Mouse (Mus musculus) kidney, postnatal 36 days (tissue): ENCODE results near the gene Coq8b.

Experiments used
- DNase-seq, 2 experiments: peaks; one replicate each; pipeline ENCODE4 v3.0.0; 2021 to 2022; ENCODE audit warnings: mixed read lengths in 2 of 2

Coq8b gene

DNA sequence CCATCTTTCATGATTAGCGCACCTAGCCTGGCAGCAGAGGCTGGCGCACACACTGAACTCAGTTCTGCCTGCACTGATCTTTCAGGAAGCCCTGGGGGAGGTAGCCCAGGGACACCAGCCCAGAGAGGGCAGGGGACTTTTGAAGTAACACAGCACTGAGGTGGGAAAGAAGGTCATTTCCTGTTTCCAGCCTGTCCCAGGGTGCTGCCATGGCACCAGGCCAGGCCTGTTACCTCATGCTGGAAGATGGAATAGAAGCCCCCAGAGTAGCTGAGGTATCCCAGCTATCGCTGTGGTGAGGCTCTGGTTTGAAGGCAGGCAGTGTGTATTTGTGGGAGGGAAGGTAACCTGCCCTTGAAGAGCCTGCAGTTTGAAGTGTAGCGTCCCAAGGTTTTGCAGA lies 42.1 kb downstream of the Coq8b start:
- no peak for DNase-seq

DNA sequence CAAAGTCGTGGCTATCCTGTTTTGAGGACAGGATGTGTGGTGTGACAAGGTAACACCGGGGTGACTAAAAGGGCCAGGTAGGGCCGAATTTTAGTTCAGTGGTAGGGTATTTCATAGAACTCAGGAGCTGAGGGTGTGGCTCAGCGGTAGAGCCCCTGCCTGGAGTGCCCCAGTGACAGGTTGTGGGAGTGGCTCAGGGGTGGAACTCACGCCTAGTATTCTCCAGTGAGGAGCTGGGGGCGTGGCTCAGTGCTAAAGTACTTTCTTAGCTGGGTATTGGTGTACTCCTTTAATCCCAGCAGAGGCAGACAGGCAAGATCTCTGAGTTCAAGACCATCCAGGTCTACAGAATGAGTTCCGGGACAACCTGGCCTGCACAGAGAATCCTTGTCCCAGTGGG lies 43.2 kb downstream of the Coq8b start:
- DNase-seq = no peak

GRCm38 (mm10) chr7:27277191-27277590 lies 44.4 kb downstream of the Coq8b start:
- peak in 1 of 2 experiments; percentile 43 for DNase-seq

DNA sequence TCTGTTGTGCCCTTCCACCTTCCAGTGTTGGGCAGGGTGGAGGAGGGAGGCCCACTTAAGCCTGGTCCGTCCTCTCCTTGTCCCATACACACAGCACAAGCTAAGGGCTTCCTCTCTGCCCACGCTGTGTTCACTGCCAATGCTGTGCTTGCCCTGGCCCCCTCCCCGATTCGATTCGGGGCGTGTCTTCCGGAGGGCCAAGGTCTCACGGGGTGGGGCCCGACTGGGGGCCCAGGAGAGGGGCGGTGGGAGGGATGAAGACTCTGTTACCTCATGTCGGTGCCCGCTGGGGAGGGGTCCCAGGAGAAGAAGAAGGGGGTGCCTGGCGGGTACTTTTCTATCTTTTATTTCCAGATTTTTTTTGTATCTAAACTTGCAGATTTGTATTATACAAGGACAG lies 48.9 kb downstream of the Coq8b start:
- no peak for DNase-seq

DNA sequence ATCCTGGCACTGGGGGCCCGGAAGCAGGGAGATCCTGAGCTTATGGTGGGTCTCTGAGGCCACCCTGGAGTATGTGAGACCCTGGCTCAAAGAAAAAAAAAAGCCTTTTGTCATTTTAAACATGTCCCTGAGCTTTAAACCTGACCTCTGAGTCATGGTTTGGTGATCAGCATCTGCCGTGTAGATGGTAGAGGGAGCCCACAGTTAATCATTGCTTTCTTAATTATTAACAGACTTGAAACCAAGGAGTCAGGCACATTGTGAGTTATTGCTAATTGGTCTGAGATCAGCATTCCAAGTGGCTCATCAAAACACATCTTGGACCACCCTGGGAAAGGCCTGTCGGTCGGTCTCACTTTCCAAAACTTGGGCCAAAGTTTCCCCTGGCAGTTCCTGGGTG lies 49.4 kb downstream of the Coq8b start:
- DNase-seq = peak in 1 of 2 experiments; percentile 46

- DNase-seq = peak in 1 of 2 experiments; percentile 55
Measured at GRCm38 (mm10) chr7:27284865-27285697, 52.3 kb downstream of the Coq8b start.

GRCm38 (mm10) chr7:27285698-27286066 lies 52.9 kb downstream of the Coq8b start:
- peak; percentile 77 to 84 for DNase-seq

- no peak for DNase-seq
Measured at GRCm38 (mm10) chr7:27288732-27289131, 55.9 kb downstream of the Coq8b start.

- DNase-seq = no peak
Measured at GRCm38 (mm10) chr7:27290555-27290954, 57.7 kb downstream of the Coq8b start.

- peak; percentile 41 to 50 for DNase-seq
Measured at GRCm38 (mm10) chr7:27291795-27292466, 59.1 kb downstream of the Coq8b start.

DNA sequence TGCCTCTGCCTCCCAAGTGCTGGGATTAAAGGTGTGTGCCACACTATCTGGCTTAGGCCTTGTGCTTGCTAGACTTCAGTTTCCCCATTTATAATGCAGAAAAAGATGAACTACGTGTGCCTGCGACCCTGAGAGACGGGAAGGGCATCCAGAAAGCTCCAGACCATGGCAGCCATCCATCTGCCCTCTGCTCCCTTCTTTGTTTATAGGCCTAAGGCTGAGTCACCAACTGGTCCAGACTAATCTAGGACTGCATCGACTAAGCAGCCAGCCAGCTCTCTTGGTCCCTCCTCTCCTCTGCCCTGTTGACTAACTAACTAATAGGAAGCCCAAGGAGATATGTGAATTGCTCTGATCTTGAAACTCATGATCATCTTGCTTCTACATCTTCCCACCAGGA lies 63.1 kb downstream of the Coq8b start:
- peak; percentile 47 to 53 for DNase-seq

- DNase-seq = no peak
Measured at GRCm38 (mm10) chr7:27296518-27296917, 63.7 kb downstream of the Coq8b start.

- DNase-seq = no peak
Measured at GRCm38 (mm10) chr7:27298033-27298610, 65.3 kb downstream of the Coq8b start.

DNA sequence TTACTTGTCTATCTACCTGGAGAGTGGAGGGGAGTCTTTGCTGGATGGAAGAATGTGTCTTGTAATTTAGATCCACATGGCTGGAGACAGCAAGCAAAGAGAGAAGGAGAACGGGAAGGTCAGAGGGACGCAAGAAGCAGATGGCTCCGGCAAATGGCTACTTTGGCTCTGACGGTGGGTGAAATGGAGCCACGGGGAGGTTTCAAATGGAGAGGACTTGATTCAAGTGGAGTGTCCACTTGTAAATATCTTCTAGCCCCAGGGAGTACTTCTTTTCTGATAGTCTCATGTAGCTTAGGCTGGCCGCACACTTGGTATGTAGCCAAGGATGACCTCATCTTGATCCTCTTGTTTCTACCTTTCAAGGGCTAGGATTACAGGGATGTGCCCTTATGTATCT lies 66.0 kb downstream of the Coq8b start:
- DNase-seq = no peak

GRCm38 (mm10) chr7:27300351-27300750 lies 67.5 kb downstream of the Coq8b start:
- DNase-seq = no peak

- no peak for DNase-seq
Measured at GRCm38 (mm10) chr7:27300801-27301200, 68.0 kb downstream of the Coq8b start.

DNA sequence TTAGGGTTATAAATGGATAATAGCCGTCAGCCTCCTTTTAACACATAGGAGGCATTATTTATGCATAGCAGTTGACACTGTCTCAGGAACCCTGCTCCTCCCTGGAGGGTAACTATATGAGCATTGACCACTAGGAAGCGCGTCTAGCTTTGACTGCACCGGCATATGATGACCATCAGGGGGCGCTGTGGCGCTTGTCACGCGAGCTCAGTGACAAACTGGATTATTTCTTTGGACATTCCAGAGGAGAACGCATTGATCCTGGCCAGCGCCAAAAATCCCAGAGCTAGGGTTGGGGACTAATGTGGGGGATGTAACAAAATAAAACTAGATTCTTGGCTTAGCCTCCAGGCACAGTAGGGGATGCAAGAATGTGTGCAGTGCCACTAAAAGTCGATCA lies 69.3 kb downstream of the Coq8b start:
- DNase-seq = peak; percentile 67 to 90

DNA sequence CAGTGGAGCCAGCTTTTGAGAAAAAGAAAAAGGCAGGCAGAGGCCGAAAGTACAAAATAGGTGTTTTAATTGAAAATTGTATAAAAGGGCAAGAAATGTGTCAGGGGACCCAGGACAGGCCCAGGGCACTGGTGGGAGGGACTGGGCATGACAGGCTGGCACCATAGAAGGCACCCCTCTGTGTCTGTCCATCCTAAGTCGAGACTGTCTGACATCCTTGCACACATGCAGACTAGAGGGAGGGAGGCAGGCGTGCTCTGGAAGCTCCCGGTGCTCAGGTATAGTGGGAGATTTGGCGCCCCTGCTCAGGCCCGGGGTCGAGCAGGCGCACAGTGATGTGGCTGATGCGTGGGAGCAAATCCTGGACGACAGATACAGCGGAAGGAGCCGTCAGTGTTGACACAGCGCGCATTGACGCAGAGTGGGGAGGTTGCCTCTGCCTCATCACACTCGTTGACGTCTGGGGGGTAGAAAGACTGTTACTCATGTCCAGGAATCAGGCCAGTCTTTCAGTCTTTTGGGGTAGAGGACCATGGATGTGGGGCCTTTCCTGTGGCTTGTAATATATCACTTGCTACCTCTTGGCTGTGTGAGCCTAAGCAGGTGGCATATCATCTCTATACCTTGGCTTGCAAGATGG lies 72.4 kb downstream of the Coq8b start:
- DNase-seq = no peak

DNA sequence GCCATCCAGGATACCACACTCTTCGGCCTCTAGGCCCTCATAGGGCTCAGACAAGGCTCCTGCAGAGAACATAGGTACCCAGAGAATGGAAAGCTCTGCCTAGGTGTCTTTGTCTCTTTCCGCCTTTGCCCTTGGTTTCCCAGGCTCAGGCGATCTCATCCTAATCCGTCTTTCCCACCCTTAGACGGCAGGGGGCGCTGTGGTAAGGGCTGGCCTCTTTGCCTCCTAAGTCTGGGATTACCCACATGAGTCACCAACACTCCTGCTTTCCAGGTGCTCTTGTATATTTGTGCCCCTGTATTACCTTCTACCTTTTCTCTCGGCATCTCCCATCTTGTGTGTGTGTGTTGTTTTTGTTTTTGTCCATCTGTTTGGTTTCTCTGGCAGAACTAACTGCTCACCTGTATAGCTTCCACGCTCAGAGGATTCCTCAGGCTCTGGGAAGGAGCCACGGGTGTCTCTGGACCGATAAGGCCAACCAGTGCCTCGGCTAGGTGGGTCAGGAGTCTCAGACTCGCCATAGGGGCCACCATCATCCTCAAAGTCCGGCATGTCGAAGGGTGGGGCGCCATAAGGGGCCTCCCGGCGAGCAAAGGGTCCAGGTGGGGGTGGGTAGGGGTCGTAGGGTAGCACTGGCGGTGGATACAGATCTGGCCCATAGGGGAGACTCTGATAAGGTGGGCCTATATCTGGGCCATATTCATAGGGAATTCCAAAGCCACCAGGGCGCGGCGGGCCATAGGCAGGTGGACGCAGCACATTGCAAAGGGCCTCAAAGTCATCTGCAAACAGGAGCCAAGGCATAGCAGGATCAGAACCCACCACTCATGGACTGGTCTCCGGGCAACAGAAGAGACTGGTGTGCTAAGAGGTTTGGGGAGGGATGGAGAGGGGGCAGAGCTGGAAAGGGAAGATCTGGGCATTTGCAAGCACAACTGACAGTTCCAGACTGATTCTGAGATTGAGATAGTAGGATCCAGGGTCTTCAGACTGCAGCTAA lies 73.6 kb downstream of the Coq8b start:
- peak; percentile 18 to 71 for DNase-seq

- DNase-seq = peak in 1 of 2 experiments; percentile 45
Measured at GRCm38 (mm10) chr7:27307551-27307950, 74.7 kb downstream of the Coq8b start.
